Mouse (Mus musculus) skeletal muscle tissue, postnatal 0 days (tissue): ENCODE results near the gene Gm3739. TPM values are rescaled to one million over a fixed set of nuclear protein-coding genes. Genes with fewer than 3 reads are reported as not detected.

Experiments
- polyA plus RNA-seq: library from polyadenylated mRNA; unstranded; fragments of >200 nt; fragmentation: Nextera tagmentation; extraction: Ambion mirVana; gene quantifications from 2 replicates; pipeline ENCODE4 v1.2.1, GENCODE M21; 2015

The Gm3739 gene
- 0.09 TPM in 1 of 2 replicates, not detected in the other for polyA plus RNA-seq

GRCm38 (mm10) chr14:7314661-7315060 is at the start of gene Gm3739:
Gene Gm3739 (minus strand): TSS chr14:7315049.

GRCm38 (mm10) chr14:7332295-7332694 is 17.4 kb upstream of the Gm3739 start, which contains the start of gene Gm5797:
Gene Gm5797 (minus strand): TSS chr14:7332395.

GRCm38 (mm10) chr14:7264614-7265013 is 50.2 kb downstream of the Gm3739 start, which contains the start of gene Gm3727:
Gene Gm3727 (minus strand): TSS chr14:7264714.

Other genes starting within 250 kb of the Gm3739 start
- gene Gm3696, start 214.4 kb downstream of the Gm3739 start, polyA plus RNA-seq, result 1.1 and 1.2 TPM in 2 replicates
- gene Gm6676, start 189.6 kb downstream of the Gm3739 start, polyA plus RNA-seq, result not detected in 2 replicates
- 1.5 and 1.6 TPM in 2 replicates for gene Gm3512, start 140.5 kb downstream of the Gm3739 start, polyA plus RNA-seq
- not detected in 2 replicates for gene Gm16434, start 120.5 kb downstream of the Gm3739 start, polyA plus RNA-seq
- gene Gm3727, start 50.3 kb downstream of the Gm3739 start, polyA plus RNA-seq, result not detected in 2 replicates
- not detected in 2 replicates for gene Gm5797, start 17.3 kb upstream of the Gm3739 start, polyA plus RNA-seq
- not detected in 2 replicates for gene Gm8374, start 50.1 kb upstream of the Gm3739 start, polyA plus RNA-seq
- gene Gm3755, start 135.9 kb upstream of the Gm3739 start, polyA plus RNA-seq, result not detected in 2 replicates
- gene Gm3752, start 168.7 kb upstream of the Gm3739 start, polyA plus RNA-seq, result 0.16 TPM in 1 of 2 replicates, not detected in the other